Mouse (Mus musculus) bone marrow, adult 2 months (tissue): Measurements from ENCODE around the gene Ak2. TPM values are rescaled to one million over a fixed set of nuclear protein-coding genes. Genes with fewer than 3 reads are reported as not detected.

Source experiments
- H3K27ac ChIP-seq: fragments of 200-500 bp; 2 replicates; pipeline ENCODE4 v1.5.1; 2012; ENCODE audit warnings: low read depth, mild to moderate bottlenecking, control low read depth, inconsistent platforms, low read length; ENCODE audit not compliant: control insufficient read depth, poor library complexity, insufficient read depth
- H3K4me1 ChIP-seq: fragments of 200-500 bp; 2 replicates; pipeline ENCODE4 v1.6.1; 2011; ENCODE audit warnings: low read length; ENCODE audit not compliant: control insufficient read depth, insufficient read depth
- H3K4me3 ChIP-seq: fragments of 200-500 bp; replicated peaks from 2 replicates; pipeline ENCODE3; 2011; ENCODE audit warnings: mild to moderate bottlenecking, low read depth, low read length, control low read depth; ENCODE audit not compliant: control insufficient read depth
- CTCF ChIP-seq: fragments of 200-500 bp; IDR thresholded peaks from 2 replicates; pipeline ENCODE4 v1.5.1; 2011; ENCODE audit warnings: low read length, control low read depth; ENCODE audit not compliant: control insufficient read depth, insufficient read depth
- POLR2A ChIP-seq: fragments of 200-500 bp; IDR thresholded peaks from 2 replicates; pipeline ENCODE4 v1.6.1; 2011; ENCODE audit warnings: low read depth, mild to moderate bottlenecking, control low read depth, low read length, borderline replicate concordance; ENCODE audit not compliant: control insufficient read depth
- WGBS: fragments of 180-500 bp; shearing (Covaris S2); methylation state at CpG from one replicate; pipeline ENCODE4 v1.1.7; 2018; 5-methylcytosine and 5-hydroxymethylcytosine counted together
- polyA plus RNA-seq: library from polyadenylated mRNA; stranded (reverse); fragments of >200 nt; gene quantifications from 2 replicates; pipeline ENCODE4 v1.2.4, GENCODE M21; 2011; ENCODE audit warnings: low replicate concordance; ENCODE audit not compliant: missing spikeins, insufficient read depth, insufficient read length

Ak2 gene
- polyA plus RNA-seq, 1 experiment: 118 TPM

DNA sequence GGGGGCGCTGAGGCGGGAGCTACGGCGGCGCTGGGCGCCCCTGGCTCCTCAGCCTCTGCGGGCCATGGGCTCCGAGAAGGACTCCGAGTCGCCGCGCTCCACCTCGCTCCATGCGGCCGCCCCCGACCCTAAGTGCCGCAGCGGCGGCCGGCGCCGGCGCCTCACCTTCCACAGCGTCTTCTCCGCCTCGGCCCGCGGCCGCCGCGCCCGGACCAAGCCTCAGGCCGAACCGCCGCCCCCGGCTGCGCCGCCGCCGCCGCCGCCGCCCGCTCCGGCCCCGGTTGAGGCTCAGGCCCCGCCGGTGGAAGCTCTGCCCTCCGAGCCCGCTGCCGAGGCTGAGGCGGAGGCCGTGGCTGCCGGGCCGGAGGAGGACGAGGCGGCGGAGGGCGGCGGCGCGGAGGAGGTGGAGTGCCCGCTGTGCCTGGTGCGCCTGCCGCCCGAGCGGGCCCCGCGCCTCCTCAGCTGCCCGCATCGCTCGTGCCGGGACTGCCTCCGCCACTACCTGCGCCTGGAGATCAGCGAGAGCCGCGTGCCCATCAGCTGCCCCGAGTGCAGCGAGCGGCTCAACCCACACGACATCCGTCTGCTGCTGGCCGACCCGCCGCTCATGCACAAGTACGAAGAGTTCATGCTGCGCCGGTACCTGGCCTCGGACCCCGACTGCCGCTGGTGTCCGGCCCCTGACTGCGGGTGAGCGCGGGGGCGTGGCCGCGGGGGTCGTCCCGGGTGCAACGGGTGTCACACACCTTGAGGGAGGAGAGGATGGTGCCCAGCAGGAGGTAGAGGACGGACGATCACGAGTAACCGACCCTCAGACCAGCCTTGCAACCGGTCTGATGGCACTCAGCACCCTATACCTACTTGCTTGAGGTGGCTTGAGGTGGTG is 66.7 kb downstream of the Ak2 start, which contains the start of gene Rnf19b:
Gene Rnf19b, plus strand, starts transcription at position 65 of the 886 bp plus-strand sequence.
- Histone ChIP-seq H3K4me3 (peak within 1 kb of the TSS; percentile 96), H3K4me1 (peaks cover 2% of the 10 kb centered on the region), H3K27ac (peak within 1 kb of the TSS; percentile 98)
- TF ChIP-seq CTCF (no peak), POLR2A (peak; percentile 14; the same call in 1 of the 2 replicates)
- WGBS: under 1% methylated on average over 82 of the region's 107 CpGs

DNA sequence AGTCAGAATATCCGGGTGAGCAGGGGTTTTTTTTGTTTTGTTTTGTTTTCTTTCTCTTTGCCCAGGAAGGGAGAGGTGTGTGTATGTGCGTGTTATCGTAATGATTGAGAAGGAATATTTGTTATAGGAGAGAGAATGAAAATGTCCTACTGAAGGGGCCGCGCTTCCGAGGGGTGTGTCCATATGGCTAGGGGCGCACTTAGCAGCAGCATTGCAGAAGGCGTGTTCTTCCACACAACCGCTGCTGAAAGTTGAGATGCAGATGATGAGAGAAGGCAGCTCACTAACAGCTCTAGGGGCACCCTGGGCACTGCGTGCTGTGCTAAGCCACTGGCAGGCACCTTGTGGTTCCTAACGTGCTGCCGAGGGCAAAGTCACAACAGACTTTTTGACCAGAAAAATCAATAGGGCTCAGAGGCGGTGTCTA is 67.4 kb downstream of the Ak2 start:
- Histone ChIP-seq H3K27ac (peak overlapping the region; percentile 98), H3K4me1 (peaks cover 2% of the 10 kb centered on the region), H3K4me3 (peak overlapping the region; percentile 96)
- 1% methylated on average over 13 of the region's 13 CpGs for whole genome bisulfite sequencing
- no peak for TF ChIP-seq CTCF
- TF ChIP-seq POLR2A: no peak

DNA sequence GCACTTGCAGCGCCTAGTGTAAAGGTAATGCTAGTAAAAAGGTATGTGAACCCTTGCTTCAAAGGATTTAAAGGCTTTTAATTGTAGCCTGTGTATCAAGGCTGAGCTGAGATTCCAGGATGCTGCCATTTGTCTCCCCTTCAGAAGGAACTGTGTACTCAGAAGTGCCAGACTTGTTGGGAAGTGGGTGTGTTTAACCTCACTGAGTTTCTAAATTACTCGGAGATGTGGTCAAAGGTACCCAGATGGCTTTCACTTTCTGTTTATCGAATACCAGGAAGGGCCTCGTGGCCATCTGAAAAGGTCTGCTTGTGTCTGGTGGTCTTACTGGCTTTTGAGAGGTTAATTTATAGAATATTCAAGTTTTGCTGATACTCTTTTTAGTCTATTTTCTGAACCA is 68.2 kb downstream of the Ak2 start:
- H3K4me3 ChIP-seq: peak overlapping the region; percentile 53
- WGBS: 2% methylated on average over 4 of the region's 4 CpGs
- TF ChIP-seq CTCF (no peak), POLR2A (no peak)
- H3K27ac ChIP-seq: no peak overlapping the region
- peaks cover 2% of the 10 kb centered on the region for H3K4me1 ChIP-seq

Other genes starting within 250 kb of the Ak2 start
- gene A3galt2, start 236.6 kb upstream of the Ak2 start, polyA plus RNA-seq: 0.34 and 1.5 TPM in 2 replicates
- 10.3 and 12.1 TPM in 2 replicates for gene Zfp362, start 185.9 kb upstream of the Ak2 start, polyA plus RNA-seq
- 0.52 and 1.0 TPM in 2 replicates for gene Trim62, start 108.4 kb upstream of the Ak2 start, polyA plus RNA-seq
- 2.0 and 2.4 TPM in 2 replicates for gene Azin2, start 29.5 kb upstream of the Ak2 start, polyA plus RNA-seq
- gene Rnf19b, start 66.3 kb downstream of the Ak2 start, polyA plus RNA-seq: 23.9 and 47.7 TPM in 2 replicates
- gene Tmem54, start 113.6 kb downstream of the Ak2 start, polyA plus RNA-seq: 1.8 TPM in 1 of 2 replicates, not detected in the other
- not detected in 2 replicates for gene Hpca, start 130.1 kb downstream of the Ak2 start, polyA plus RNA-seq
- 2.7 TPM in 1 of 2 replicates, not detected in the other for gene Fndc5, start 145.0 kb downstream of the Ak2 start, polyA plus RNA-seq
- 8.5 and 9.4 TPM in 2 replicates for gene S100pbp, start 197.8 kb downstream of the Ak2 start, polyA plus RNA-seq
- gene Yars, start 197.8 kb downstream of the Ak2 start, polyA plus RNA-seq: 25.1 and 28.2 TPM in 2 replicates